Mouse (Mus musculus) midbrain, embryonic 14.5 days (tissue): ENCODE data around the gene Fbxo7. TPM values are rescaled to one million over a fixed set of nuclear protein-coding genes. Genes with fewer than 3 reads are reported as not detected.

ENCODE experiments used
- ATAC-seq: fragments of 200-750 bp; cut with Nextera tagmentation; 2 replicates; pipeline ENCODE4 v1.8.0; 2017; ENCODE audit warnings: moderate number of reproducible peaks, moderate library complexity; ENCODE audit not compliant: low FRiP score, low TSS enrichment
- DNase-seq: peaks from one replicate; pipeline ENCODE4 v3.0.0-alpha.2; 2015
- H3K27ac ChIP-seq: fragments of 300-500 bp; sonication (generic); replicated peaks from 2 replicates; pipeline ENCODE4 v1.5.1; 2014; ENCODE audit warnings: mild to moderate bottlenecking, low read depth, low read length, moderate library complexity
- H3K27me3 ChIP-seq: fragments of 300-500 bp; sonication (generic); 2 replicates; pipeline ENCODE4 v1.6.1; 2014; ENCODE audit warnings: low read length, control low read depth, mixed read lengths; ENCODE audit not compliant: control insufficient read depth, insufficient read depth
- H3K36me3 ChIP-seq: fragments of 300-500 bp; sonication (generic); 2 replicates; pipeline ENCODE4 v1.6.1; 2014; ENCODE audit warnings: low read length, control low read depth; ENCODE audit not compliant: control insufficient read depth, insufficient read depth
- H3K4me1 ChIP-seq: fragments of 300-500 bp; sonication (generic); 2 replicates; pipeline ENCODE4 v1.6.1; 2014; ENCODE audit warnings: mild to moderate bottlenecking, antibody characterized with exemption, low read length, control low read depth; ENCODE audit not compliant: control insufficient read depth, insufficient read depth
- H3K4me2 ChIP-seq: fragments of 300-500 bp; sonication (generic); 2 replicates; pipeline ENCODE4 v1.6.1; 2014; ENCODE audit warnings: mild to moderate bottlenecking, low read length, moderate library complexity
- H3K4me3 ChIP-seq: fragments of 300-500 bp; sonication (generic); replicated peaks from 2 replicates; pipeline ENCODE4 v1.5.1; 2014; ENCODE audit warnings: low read depth, low read length
- H3K9ac ChIP-seq: fragments of 300-500 bp; sonication (generic); replicated peaks from 2 replicates; pipeline ENCODE4 v1.6.1; 2014; ENCODE audit warnings: mild to moderate bottlenecking, low read length, moderate library complexity
- H3K9me3 ChIP-seq: fragments of 300-500 bp; sonication (generic); 2 replicates; pipeline ENCODE4 v1.6.1; 2016; ENCODE audit warnings: low read length, control low read depth, mixed read lengths; ENCODE audit not compliant: control insufficient read depth
- WGBS: fragments of 180-500 bp; shearing (Covaris S2); extraction: QIAGEN DNeasy Blood & Tissue Kit; methylation state at CpG from one replicate; pipeline ENCODE4 v1.1.7; 2014; 5-methylcytosine and 5-hydroxymethylcytosine counted together
- polyA plus RNA-seq: library from polyadenylated mRNA; unstranded; fragments of >200 nt; fragmentation: Nextera tagmentation; extraction: Ambion mirVana; gene quantifications from 2 replicates; pipeline ENCODE4 v1.2.1, GENCODE M21; 2014

Gene Fbxo7
- polyA plus RNA-seq, 1 experiment from 2014 or later, result 19.6 TPM

DNA sequence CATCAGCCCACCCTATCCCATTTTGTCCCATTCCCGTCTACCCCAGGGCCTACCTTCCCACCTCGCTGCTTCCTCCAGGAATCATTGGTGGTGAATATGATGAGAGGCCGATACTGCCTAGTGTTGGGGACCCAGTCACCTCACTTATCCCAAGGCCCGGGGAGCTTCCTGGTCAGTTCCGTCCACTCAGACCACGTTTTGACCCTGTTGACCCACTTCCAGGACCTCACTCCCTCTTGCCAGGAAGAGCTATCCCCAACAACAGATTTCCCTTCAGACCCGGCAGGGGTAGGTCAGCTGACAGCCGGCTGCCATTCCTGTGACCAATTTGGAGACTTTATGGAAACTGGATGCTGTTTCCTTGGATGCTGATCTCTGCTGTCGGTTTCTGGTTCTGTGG is 26.0 kb downstream of the Fbxo7 start:
- H3K27me3 ChIP-seq, result no peaks in the 10 kb centered on the region
- WGBS, result 90% methylated on average over 9 of the region's 9 CpGs
- H3K27ac ChIP-seq, result no peak overlapping the region
- H3K4me2 ChIP-seq, result no peak overlapping the region
- no peaks in the 10 kb centered on the region for H3K9me3 ChIP-seq
- no peaks in the 10 kb centered on the region for H3K4me1 ChIP-seq
- DNase-seq, result no peak
- no peak overlapping the region for H3K9ac ChIP-seq
- no peak for ATAC-seq
- H3K4me3 ChIP-seq, result no peak overlapping the region
- peaks cover 6% of the 10 kb centered on the region; the same call in 1 of the 2 replicates for H3K36me3 ChIP-seq

DNA sequence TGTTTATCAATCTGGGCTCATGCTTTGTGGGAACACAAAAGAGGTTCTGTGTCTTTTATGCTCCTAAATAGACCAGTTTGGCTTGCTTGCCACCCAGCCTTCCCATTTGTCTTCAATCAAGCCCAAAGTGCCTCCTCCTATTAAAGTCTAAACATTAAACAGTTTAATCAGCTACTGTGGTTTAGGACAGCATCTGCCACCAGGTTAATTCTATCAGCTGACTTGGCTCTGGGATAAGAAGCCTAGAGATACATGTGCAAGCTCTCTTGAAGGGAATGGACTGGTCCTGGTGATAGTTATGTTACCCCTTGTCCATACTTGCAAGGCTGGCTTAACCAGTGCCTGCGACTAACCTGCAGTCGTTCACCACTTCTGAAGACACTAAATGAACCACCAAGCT is 28.8 kb downstream of the Fbxo7 start:
- ATAC-seq, result no peak

DNA sequence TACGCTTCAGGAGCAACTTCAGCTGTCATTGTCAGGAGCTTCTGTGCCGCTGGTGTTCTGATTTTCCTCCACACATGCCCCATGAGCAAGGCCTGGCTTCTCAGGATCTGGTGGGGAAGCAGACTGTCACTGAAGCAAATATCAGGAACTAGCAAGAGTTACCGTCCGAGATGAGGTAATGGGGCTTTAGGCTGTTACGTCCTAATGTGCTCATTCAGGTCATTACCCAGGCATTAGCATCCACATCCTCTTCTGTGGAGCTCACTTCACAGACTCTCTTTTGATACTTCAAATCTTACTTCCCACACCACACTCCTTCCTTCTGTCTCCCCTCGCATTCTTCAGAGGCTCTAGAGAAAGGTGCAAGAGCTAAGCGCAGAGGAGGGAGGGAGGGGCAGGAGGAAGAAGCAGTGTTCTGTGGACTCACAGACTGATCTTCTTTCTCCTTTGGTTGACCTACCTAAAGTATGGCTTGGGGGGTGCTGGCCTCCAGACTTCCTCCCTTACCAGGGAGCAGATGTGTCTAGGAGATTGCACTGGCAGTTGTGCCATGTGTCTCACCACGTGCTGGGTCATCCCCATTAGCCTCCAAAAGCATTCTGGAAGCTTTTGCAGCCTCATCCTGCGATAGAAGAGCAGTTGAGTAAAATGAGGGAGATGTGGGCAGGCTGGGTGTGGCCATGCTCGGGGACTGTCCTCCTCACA is 31.2 kb downstream of the Fbxo7 start:
- 0 out of 2 replicates have a peak, but pooled peaks cover 3% of the 10 kb centered on the region for H3K9me3 ChIP-seq
- no peak for ATAC-seq
- no peak overlapping the region for H3K4me3 ChIP-seq
- no peak overlapping the region for H3K9ac ChIP-seq
- no peak overlapping the region for H3K27ac ChIP-seq
- no peaks in the 10 kb centered on the region for H3K4me1 ChIP-seq
- H3K27me3 ChIP-seq, result no peaks in the 10 kb centered on the region
- H3K4me2 ChIP-seq, result no peak overlapping the region
- H3K36me3 ChIP-seq, result peaks cover 31% of the 10 kb centered on the region
- DNase-seq, result no peak
- 89% methylated on average over 10 of the region's 10 CpGs for WGBS

More for the DNA sequence above, 28.8 kb downstream of the Fbxo7 start:
- H3K9ac ChIP-seq, result no peak overlapping the region
- H3K4me1 ChIP-seq, result no peaks in the 10 kb centered on the region
- no peak overlapping the region for H3K27ac ChIP-seq
- H3K36me3 ChIP-seq, result peaks cover 12% of the 10 kb centered on the region; the same call in 1 of the 2 replicates
- WGBS, result 93% methylated on average over 2 of the region's 2 CpGs
- H3K27me3 ChIP-seq, result no peaks in the 10 kb centered on the region
- no peak overlapping the region for H3K4me2 ChIP-seq
- H3K4me3 ChIP-seq, result no peak overlapping the region
- no peak for DNase-seq
- no peaks in the 10 kb centered on the region for H3K9me3 ChIP-seq

DNA sequence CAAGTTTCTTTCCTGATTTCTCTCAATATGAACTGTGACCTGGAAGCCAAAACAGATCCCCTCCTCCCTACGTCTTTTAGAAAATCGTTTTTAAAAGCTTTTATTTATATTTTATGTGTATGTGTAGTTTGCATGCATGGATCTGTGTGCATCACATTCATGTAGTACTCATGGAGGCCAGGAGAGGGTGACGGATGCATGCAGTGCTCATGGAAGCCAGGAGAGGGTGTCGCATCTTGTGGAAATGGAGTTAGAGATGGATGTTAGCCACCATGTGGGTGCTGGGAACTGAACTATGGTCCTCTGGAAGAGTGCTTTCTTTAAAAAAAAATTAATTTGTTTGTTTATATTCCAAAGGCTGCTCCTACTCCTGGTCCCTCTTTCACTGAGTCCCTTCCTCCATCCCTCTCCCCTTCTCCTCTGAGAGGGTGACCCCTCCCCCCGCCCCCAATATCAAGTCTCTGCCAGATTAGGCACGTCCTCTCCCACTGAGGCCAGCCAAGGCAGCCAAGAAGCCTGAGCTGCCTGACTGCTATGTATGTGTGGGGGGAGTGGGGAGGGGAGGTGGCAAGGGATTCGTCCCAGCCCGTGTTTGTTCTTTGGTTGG is 34.6 kb downstream of the Fbxo7 start:
- Histone ChIP-seq H3K4me3 (no peak overlapping the region), H3K4me1 (no peaks in the 10 kb centered on the region), H3K36me3 (peaks cover 31% of the 10 kb centered on the region), H3K9ac (no peak overlapping the region), H3K4me2 (no peak overlapping the region), H3K27ac (no peak overlapping the region), H3K27me3 (no peaks in the 10 kb centered on the region), H3K9me3 (0 out of 2 replicates have a peak, but pooled peaks cover 3% of the 10 kb centered on the region)
- ATAC-seq (no peak), DNase-seq (no peak)
- WGBS, result 86% methylated on average over 8 of the region's 8 CpGs

DNA sequence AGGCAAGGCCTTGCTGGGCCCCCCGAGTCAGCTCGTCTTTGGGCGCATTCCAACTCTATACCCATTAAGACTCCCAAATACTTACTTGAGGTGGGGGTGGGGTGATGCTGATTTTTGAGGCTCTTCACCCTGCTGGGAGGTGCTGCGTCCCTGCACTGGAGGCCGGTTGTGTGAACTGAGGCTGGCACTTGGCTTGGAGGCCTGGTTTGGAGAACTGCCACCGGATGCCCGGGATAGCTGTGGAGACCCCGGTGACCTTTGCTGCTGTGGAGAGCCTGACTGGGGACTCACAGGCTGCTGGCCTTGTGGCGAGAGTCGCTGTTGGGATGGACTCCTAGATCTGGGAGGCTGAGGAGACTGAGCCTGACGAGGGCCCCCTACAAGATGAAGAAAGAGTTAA is 35.5 kb downstream of the Fbxo7 start:
- Histone ChIP-seq H3K9me3 (0 out of 2 replicates have a peak, but pooled peaks cover 3% of the 10 kb centered on the region), H3K36me3 (peaks cover 28% of the 10 kb centered on the region), H3K4me1 (no peaks in the 10 kb centered on the region), H3K27me3 (no peaks in the 10 kb centered on the region), H3K27ac (no peak overlapping the region), H3K9ac (no peak overlapping the region), H3K4me2 (no peak overlapping the region), H3K4me3 (no peak overlapping the region)
- ATAC-seq (no peak), DNase-seq (no peak)
- 89% methylated on average over 11 of the region's 11 CpGs for WGBS

DNA sequence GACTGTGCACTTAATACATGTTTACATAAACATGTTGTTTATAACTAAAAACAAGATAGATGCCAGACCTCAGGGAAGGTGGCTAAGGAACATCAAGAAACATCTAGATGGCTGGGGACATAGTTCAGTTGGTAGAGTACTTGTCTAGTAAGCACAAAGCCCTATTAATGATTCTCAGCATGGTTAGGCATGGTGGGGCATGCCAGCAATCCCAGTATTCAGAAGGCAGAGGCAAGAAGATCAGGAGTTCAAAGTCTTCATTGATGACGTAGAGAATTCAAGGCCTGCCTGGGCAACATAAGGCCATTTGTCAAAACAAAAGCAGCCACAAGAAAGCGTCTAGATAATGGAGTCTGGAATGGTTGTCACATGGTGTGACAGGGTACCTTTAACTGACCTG is 35.9 kb downstream of the Fbxo7 start:
- ATAC-seq, result no peak
- no peak overlapping the region for H3K9ac ChIP-seq
- H3K4me2 ChIP-seq, result no peak overlapping the region
- DNase-seq, result no peak
- peaks cover 24% of the 10 kb centered on the region for H3K36me3 ChIP-seq
- no peak overlapping the region for H3K4me3 ChIP-seq
- no peaks in the 10 kb centered on the region for H3K4me1 ChIP-seq
- 0 out of 2 replicates have a peak, but pooled peaks cover 3% of the 10 kb centered on the region for H3K9me3 ChIP-seq
- no peaks in the 10 kb centered on the region for H3K27me3 ChIP-seq
- 53% methylated on average over 2 of the region's 2 CpGs for WGBS
- H3K27ac ChIP-seq, result no peak overlapping the region

DNA sequence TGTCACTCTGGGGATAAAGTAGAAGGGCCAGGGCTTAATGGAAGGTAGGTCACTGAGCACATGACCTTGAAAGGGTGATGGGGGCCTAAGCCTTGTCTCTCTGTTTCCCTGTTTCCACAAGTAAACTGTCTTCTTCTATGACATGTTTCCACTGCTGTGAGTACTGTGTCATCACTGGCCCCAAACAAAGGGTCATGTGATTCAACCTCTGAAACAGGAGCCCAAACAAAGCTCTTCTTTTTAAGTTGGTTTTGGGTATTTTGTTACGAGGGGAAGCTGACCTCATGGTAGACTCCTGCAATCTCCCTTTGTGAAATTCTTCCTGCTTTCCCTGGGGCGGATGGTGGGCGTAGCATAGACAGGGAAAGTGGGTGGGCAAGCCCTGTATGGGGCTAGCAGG is 38.5 kb downstream of the Fbxo7 start:
- DNase-seq, result no peak
- Histone ChIP-seq H3K4me2 (no peak overlapping the region), H3K27ac (no peak overlapping the region), H3K4me1 (no peaks in the 10 kb centered on the region), H3K27me3 (no peaks in the 10 kb centered on the region), H3K36me3 (peaks cover 19% of the 10 kb centered on the region), H3K9ac (no peak overlapping the region), H3K4me3 (no peak overlapping the region), H3K9me3 (0 out of 2 replicates have a peak, but pooled peaks cover 3% of the 10 kb centered on the region)
- WGBS, result 61% methylated on average over 3 of the region's 3 CpGs
- no peak for ATAC-seq

DNA sequence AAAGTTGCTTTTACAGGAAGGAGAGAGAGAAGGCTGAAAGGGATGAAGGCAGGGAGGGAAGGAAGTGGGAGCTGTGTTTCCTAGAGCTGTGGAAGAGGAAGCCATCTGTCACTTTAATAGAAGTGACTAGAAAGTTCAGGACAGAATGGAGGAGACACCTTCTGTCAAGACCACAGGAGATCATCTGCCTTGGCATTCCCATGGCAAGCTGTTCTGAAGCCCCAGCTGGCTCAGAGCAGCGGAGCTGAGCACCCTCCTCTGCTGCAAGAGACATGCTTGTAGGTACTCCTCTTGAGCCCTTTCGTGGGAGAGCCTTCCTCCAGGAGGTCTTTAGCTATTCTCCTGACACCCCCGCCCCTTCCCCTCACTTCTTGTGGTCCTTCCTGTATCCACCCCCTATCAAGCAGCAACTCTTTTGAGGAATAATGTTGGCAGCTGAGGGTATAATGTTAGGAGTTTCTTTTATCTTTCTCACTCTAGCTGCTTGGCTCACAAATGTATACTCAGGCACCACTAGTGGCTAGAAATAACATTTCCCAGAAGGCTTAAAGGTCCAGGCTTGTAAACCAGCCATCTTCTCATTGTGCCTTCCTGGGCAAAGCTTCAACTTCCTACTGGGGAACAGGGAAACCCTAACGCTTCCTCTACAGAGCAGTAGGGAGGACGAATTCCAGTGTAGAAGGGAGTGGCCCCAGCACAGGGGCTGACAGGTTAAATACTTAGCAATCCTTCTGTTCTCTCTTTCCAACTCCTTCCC is 40.7 kb downstream of the Fbxo7 start:
- H3K9me3 ChIP-seq, result no peaks in the 10 kb centered on the region
- ATAC-seq, result no peak
- H3K4me1 ChIP-seq, result no peaks in the 10 kb centered on the region
- no peak overlapping the region for H3K4me2 ChIP-seq
- DNase-seq, result no peak
- WGBS, result 66% methylated on average over 5 of the region's 5 CpGs
- no peak overlapping the region for H3K27ac ChIP-seq
- no peaks in the 10 kb centered on the region for H3K27me3 ChIP-seq
- no peak overlapping the region for H3K4me3 ChIP-seq
- H3K9ac ChIP-seq, result no peak overlapping the region
- H3K36me3 ChIP-seq, result 0 out of 2 replicates have a peak, but pooled peaks cover under 1% of the 10 kb centered on the region
